Mouse (Mus musculus) MEL (cell line): ENCODE results near the gene Sbk1. TPM values are rescaled to one million over a fixed set of nuclear protein-coding genes. Genes with fewer than 3 reads are reported as not detected.

ENCODE experiments used
- DNase-seq: peaks from one replicate; pipeline ENCODE4 v3.0.0; 2011; ENCODE audit warnings: low read depth, low spot score
- H3K27ac ChIP-seq: 2 replicates; pipeline ENCODE4 v1.5.1; 2012; ENCODE audit warnings: low read depth, mild to moderate bottlenecking, control low read depth, low read length, moderate library complexity; ENCODE audit not compliant: control insufficient read depth
- H3K27me3 ChIP-seq, 2 experiments: fragments of 150-350 bp in 1 of 2; sonication (generic) in 1 of 2; 2 replicates each; pipeline ENCODE4 v1.6.1; 2012; ENCODE audit warnings: low read length in 2 of 2, mild to moderate bottlenecking in 2 of 2, improper control_type of control experiment in 1 of 2, moderate library complexity in 1 of 2; ENCODE audit not compliant: insufficient read depth in 2 of 2, control insufficient read depth in 1 of 2
- H3K36me3 ChIP-seq, 2 experiments: 2 replicates each; pipeline ENCODE4 v1.6.1; 2012 to 2014; ENCODE audit warnings: low read length in 2 of 2, improper control_type of control experiment in 1 of 2, inconsistent platforms in 1 of 2, mild to moderate bottlenecking in 1 of 2; ENCODE audit not compliant: insufficient read depth in 2 of 2, control insufficient read depth in 1 of 2
- H3K4me1 ChIP-seq, 2 experiments: fragments of 150-350 bp in 1 of 2; sonication (generic) in 1 of 2; 2 replicates each; pipeline ENCODE4 v1.6.1; 2012; ENCODE audit warnings: low read length in 2 of 2, improper control_type of control experiment in 1 of 2, mild to moderate bottlenecking in 1 of 2; ENCODE audit not compliant: insufficient read depth in 2 of 2, control insufficient read depth in 1 of 2
- H3K4me3 ChIP-seq, 2 experiments: fragments of 150-350 bp in 1 of 2; sonication (generic) in 1 of 2; 2 replicates each; pipeline ENCODE4 v1.5.1; 2012; ENCODE audit warnings: low read depth in 2 of 2, low read length in 2 of 2, mild to moderate bottlenecking in 2 of 2, moderate library complexity in 2 of 2, control low read depth in 1 of 2, improper control_type of control experiment in 1 of 2; ENCODE audit not compliant: control insufficient read depth in 1 of 2, insufficient read depth in 1 of 2
- H3K79me2 ChIP-seq: 2 replicates; pipeline ENCODE4 v1.6.1; 2012; ENCODE audit warnings: mild to moderate bottlenecking, low read length, moderate library complexity; ENCODE audit not compliant: control insufficient read depth, poor library complexity, insufficient read depth
- H3K9ac ChIP-seq: 2 replicates; pipeline ENCODE4 v1.6.1; 2012; ENCODE audit warnings: low read depth, mild to moderate bottlenecking, control low read depth, low read length, moderate library complexity; ENCODE audit not compliant: control insufficient read depth, poor library complexity, severe bottlenecking
- H3K9me3 ChIP-seq: fragments of 150-350 bp; sonication (generic); replicated peaks from 2 replicates; pipeline ENCODE4 v1.6.1; 2012; ENCODE audit warnings: mild to moderate bottlenecking, low read length, improper control_type of control experiment, moderate library complexity; ENCODE audit not compliant: insufficient read depth
- BHLHE40 ChIP-seq: IDR thresholded peaks from 2 replicates; pipeline ENCODE4 v1.6.1; 2012; ENCODE audit warnings: low read depth, mild to moderate bottlenecking, inconsistent platforms, low read length, improper control_type of control experiment, borderline replicate concordance
- CHD1 ChIP-seq: IDR thresholded peaks from 2 replicates; pipeline ENCODE4 v1.6.1; 2012; ENCODE audit warnings: low read depth, mild to moderate bottlenecking, inconsistent platforms, low read length, improper control_type of control experiment
- CHD2 ChIP-seq: IDR thresholded peaks from 2 replicates; pipeline ENCODE4 v1.6.1; 2011; ENCODE audit warnings: low read length, improper control_type of control experiment
- CTCF ChIP-seq, 3 experiments: IDR thresholded peaks in 2 of 3; conservative IDR thresholded peaks in 1 of 3; 2 replicates each; pipeline ENCODE4 v1.5.1; 2011 to 2012; ENCODE audit warnings: low read length in 3 of 3, low read depth in 2 of 3, mild to moderate bottlenecking in 2 of 3, improper control_type of control experiment in 1 of 3, inconsistent platforms in 1 of 3, mixed read lengths in 1 of 3, moderate library complexity in 1 of 3; ENCODE audit not compliant: control insufficient read depth in 1 of 3, insufficient read depth in 1 of 3, poor library complexity in 1 of 3, severe bottlenecking in 1 of 3
- E2F4 ChIP-seq: IDR thresholded peaks from 2 replicates; pipeline ENCODE4 v1.6.1; 2011; ENCODE audit warnings: low read depth, low read length, improper control_type of control experiment, borderline replicate concordance
- ELF1 ChIP-seq: IDR thresholded peaks from 2 replicates; pipeline ENCODE4 v1.6.1; 2014; ENCODE audit warnings: low read depth, mild to moderate bottlenecking, inconsistent platforms, low read length, improper control_type of control experiment, moderate library complexity
- EP300 ChIP-seq, 2 experiments: IDR thresholded peaks; 2 replicates each; pipeline ENCODE4 v1.6.1; 2011; ENCODE audit warnings: improper control_type of control experiment in 2 of 2, low read length in 2 of 2, low read depth in 1 of 2, mild to moderate bottlenecking in 1 of 2
- ETS1 ChIP-seq: IDR thresholded peaks from 2 replicates; pipeline ENCODE4 v1.6.1; 2012; ENCODE audit warnings: low read depth, mild to moderate bottlenecking, inconsistent platforms, low read length, improper control_type of control experiment, moderate library complexity
- GABPA ChIP-seq: IDR thresholded peaks from 2 replicates; pipeline ENCODE4 v1.6.1; 2012; ENCODE audit warnings: low read depth, mild to moderate bottlenecking, inconsistent platforms, low read length, improper control_type of control experiment, moderate library complexity
- GATA1 ChIP-seq: IDR thresholded peaks from 2 replicates; pipeline ENCODE4 v1.6.1; 2011; ENCODE audit warnings: low read depth, low read length, improper control_type of control experiment
- HCFC1 ChIP-seq: IDR thresholded peaks from 2 replicates; pipeline ENCODE4 v1.6.1; 2012; ENCODE audit warnings: low read depth, mild to moderate bottlenecking, inconsistent platforms, low read length, improper control_type of control experiment, moderate library complexity
- KAT2A ChIP-seq: conservative IDR thresholded peaks from 2 replicates; pipeline ENCODE4 v1.6.1; 2012; ENCODE audit warnings: low read depth, low read length, improper control_type of control experiment, inconsistent platforms
- MAX ChIP-seq: IDR thresholded peaks from 2 replicates; pipeline ENCODE4 v1.6.1; 2011; ENCODE audit warnings: low read length, improper control_type of control experiment
- MAZ ChIP-seq: IDR thresholded peaks from 2 replicates; pipeline ENCODE4 v1.6.1; 2012; ENCODE audit warnings: low read depth, mild to moderate bottlenecking, inconsistent platforms, low read length, improper control_type of control experiment
- MXI1 ChIP-seq: IDR thresholded peaks from 2 replicates; pipeline ENCODE4 v1.6.1; 2011; ENCODE audit warnings: mild to moderate bottlenecking, low read depth, low read length, improper control_type of control experiment
- MYB ChIP-seq: IDR thresholded peaks from 2 replicates; pipeline ENCODE4 v1.6.1; 2011; ENCODE audit warnings: mild to moderate bottlenecking, low read depth, low read length, improper control_type of control experiment
- MYC ChIP-seq: IDR thresholded peaks from 2 replicates; pipeline ENCODE4 v1.6.1; 2011; ENCODE audit warnings: low read depth, mild to moderate bottlenecking, low read length, improper control_type of control experiment, moderate library complexity
- NELFE ChIP-seq: IDR thresholded peaks from 2 replicates; pipeline ENCODE4 v1.6.1; 2011; ENCODE audit warnings: low read depth, low read length, improper control_type of control experiment
- NRF1 ChIP-seq: IDR thresholded peaks from 2 replicates; pipeline ENCODE4 v1.6.1; 2014; ENCODE audit warnings: low read depth, mild to moderate bottlenecking, inconsistent platforms, low read length, improper control_type of control experiment, moderate library complexity; ENCODE audit not compliant: poor library complexity, insufficient read depth, severe bottlenecking
- POLR2A ChIP-seq, 2 experiments: IDR thresholded peaks; 2 replicates each; pipeline ENCODE4 v1.6.1; 2011 to 2012; ENCODE audit warnings: low read length in 2 of 2, mild to moderate bottlenecking in 2 of 2, control low read depth in 1 of 2, improper control_type of control experiment in 1 of 2, low read depth in 1 of 2, moderate library complexity in 1 of 2; ENCODE audit not compliant: control insufficient read depth in 1 of 2, insufficient read depth in 1 of 2, poor library complexity in 1 of 2
- POLR2AphosphoS2 ChIP-seq: IDR thresholded peaks from 2 replicates; pipeline ENCODE4 v1.6.1; 2011; ENCODE audit warnings: low read length, improper control_type of control experiment
- RAD21 ChIP-seq: IDR thresholded peaks from 2 replicates; pipeline ENCODE4 v1.6.1; 2011; ENCODE audit warnings: mild to moderate bottlenecking, low read depth, low read length, improper control_type of control experiment
- RCOR1 ChIP-seq: IDR thresholded peaks from 2 replicates; pipeline ENCODE4 v1.6.1; 2012; ENCODE audit warnings: low read depth, mild to moderate bottlenecking, inconsistent platforms, low read length, improper control_type of control experiment
- SIN3A ChIP-seq: IDR thresholded peaks from 2 replicates; pipeline ENCODE4 v1.6.1; 2012; ENCODE audit warnings: low read length, improper control_type of control experiment, inconsistent platforms
- SMC3 ChIP-seq: IDR thresholded peaks from 2 replicates; pipeline ENCODE4 v1.6.1; 2011; ENCODE audit warnings: low read depth, low read length, improper control_type of control experiment
- TAL1 ChIP-seq: IDR thresholded peaks from 2 replicates; pipeline ENCODE4 v1.6.1; 2012; ENCODE audit warnings: mild to moderate bottlenecking, inconsistent platforms, low read length, moderate library complexity, mixed read lengths
- TBP ChIP-seq: IDR thresholded peaks from 2 replicates; pipeline ENCODE4 v1.8.0; 2011; ENCODE audit warnings: low read depth, low read length, improper control_type of control experiment
- TCF12 ChIP-seq: IDR thresholded peaks from 2 replicates; pipeline ENCODE4 v1.6.1; 2014; ENCODE audit warnings: low read depth, mild to moderate bottlenecking, inconsistent platforms, low read length, improper control_type of control experiment, moderate library complexity
- UBTF ChIP-seq: IDR thresholded peaks from 2 replicates; pipeline ENCODE4 v1.6.1; 2012; ENCODE audit warnings: low read depth, mild to moderate bottlenecking, inconsistent platforms, low read length, improper control_type of control experiment, moderate library complexity, borderline replicate concordance; ENCODE audit not compliant: insufficient read depth
- USF1 ChIP-seq: IDR thresholded peaks from 2 replicates; pipeline ENCODE4 v1.6.1; 2014; ENCODE audit warnings: low read depth, mild to moderate bottlenecking, inconsistent platforms, low read length, improper control_type of control experiment, moderate library complexity
- ZC3H11A ChIP-seq: IDR thresholded peaks from 2 replicates; pipeline ENCODE4 v1.6.1; 2012; ENCODE audit warnings: low read depth, mild to moderate bottlenecking, inconsistent platforms, low read length, improper control_type of control experiment
- ZKSCAN1 ChIP-seq: IDR thresholded peaks from 2 replicates; pipeline ENCODE4 v1.6.1; 2012; ENCODE audit warnings: low read depth, mild to moderate bottlenecking, inconsistent platforms, low read length, improper control_type of control experiment, moderate library complexity
- polyA plus RNA-seq, 2 experiments: library from polyadenylated mRNA; stranded (reverse) in 1 of 2; unstranded in 1 of 2; fragments of >175 nt in 1 of 2; fragments of >200 nt in 1 of 2; gene quantifications; 2 replicates each; pipeline versions ENCODE4 v1.2.1 to v1.2.4; 2012; ENCODE audit warnings: low replicate concordance in 2 of 2, low read depth in 1 of 2; ENCODE audit not compliant: insufficient read length in 2 of 2, insufficient read depth in 1 of 2, missing spikeins in 1 of 2
- total RNA-seq: library from RNA; depleted of rRNA; stranded (reverse); fragments of 300-350 nt; gene quantifications from 2 replicates; pipeline ENCODE4 v1.2.3, GENCODE M21; 2012

The Sbk1 gene
- total and polyA plus RNA-seq, 3 experiments: 3.9 to 5.4 TPM; not detected in 1

DNA sequence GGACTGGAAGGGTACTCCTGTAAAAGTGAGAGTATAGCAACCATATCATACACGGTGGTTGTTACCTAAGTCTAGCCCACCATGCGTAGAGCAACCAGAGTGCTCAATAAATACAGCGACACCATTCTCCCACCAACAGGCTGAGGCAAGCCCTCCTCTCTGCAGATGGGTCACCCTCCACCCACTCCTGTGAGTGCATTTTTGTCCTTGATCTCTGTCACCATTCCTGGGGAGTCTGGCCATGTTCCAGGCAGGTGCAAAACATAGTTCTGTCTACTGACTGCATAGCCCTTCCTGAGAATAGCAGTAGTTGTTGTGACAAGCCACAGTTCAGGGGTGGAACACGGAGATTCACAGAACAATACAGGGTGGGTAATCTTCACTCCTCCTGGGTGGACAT lies 12.0 kb downstream of the Sbk1 start:
- peak overlapping the region; percentile 89 for H3K27ac ChIP-seq
- no peak for DNase-seq
- no peaks in the 10 kb centered on the region for H3K27me3 ChIP-seq
- H3K36me3 ChIP-seq: peaks cover 0 to 28% of the 10 kb centered on the region in 2 experiments; a peak in 2 of 4 replicates
- TF ChIP-seq TBP (no peak), GATA1 (no peak), MYB (no peak), NRF1 (no peak), CHD2 (no peak), TCF12 (no peak), POLR2AphosphoS2 (no peak), SMC3 (no peak), MYC (no peak), CHD1 (no peak), GABPA (no peak), ZC3H11A (no peak), SIN3A (no peak), NELFE (no peak), MAZ (no peak), ELF1 (no peak), ETS1 (no peak), CTCF (IDR thresholded peaks at IDR 0.05 in 2 of 3, conservative IDR thresholded peaks at IDR 0.05 in 1 of 3; ENCODE audit: control insufficient read depth in 1 of 3, insufficient read depth in 1 of 3, low read depth in 2 of 3, low read length in 3 of 3, poor library complexity in 1 of 3, severe bottlenecking in 1 of 3) (no peak), BHLHE40 (no peak)
- peaks cover 18 to 50% of the 10 kb centered on the region in 2 experiments for H3K4me1 ChIP-seq
- H3K79me2 ChIP-seq: no peaks in the 10 kb centered on the region
- peak overlapping the region; percentile 26; the same call in 1 of the 2 replicates for H3K9ac ChIP-seq
- no peaks in the 10 kb centered on the region for H3K9me3 ChIP-seq
- H3K4me3 ChIP-seq: no peak overlapping the region

GRCm38 (mm10) chr7:126284865-126285264 lies 12.4 kb downstream of the Sbk1 start:
- Histone ChIP-seq H3K27ac (peak overlapping the region; percentile 89), H3K9me3 (no peaks in the 10 kb centered on the region), H3K4me3 (peak overlapping the region; percentile 25 to 52)
- peak; percentile 83 for TF ChIP-seq CHD2
- TF ChIP-seq CHD1: no peak
- TF ChIP-seq E2F4: no peak
- TF ChIP-seq MXI1: peak; percentile 93
- TF ChIP-seq MYB: 0 out of 2 replicates have a peak, but pooled peaks have one; percentile 53
- peak; percentile 81 to 89 for TF ChIP-seq EP300 (IDR thresholded peaks at IDR 0.05; ENCODE audit: low read depth in 1 of 2, low read length in 2 of 2)
- TF ChIP-seq CTCF (IDR thresholded peaks at IDR 0.05 in 2 of 3, conservative IDR thresholded peaks at IDR 0.05 in 1 of 3; ENCODE audit: control insufficient read depth in 1 of 3, insufficient read depth in 1 of 3, low read depth in 2 of 3, low read length in 3 of 3, poor library complexity in 1 of 3, severe bottlenecking in 1 of 3): no peak
- no peak for TF ChIP-seq UBTF
- peak; percentile 64 for TF ChIP-seq HCFC1
- peak; percentile 87 for TF ChIP-seq GATA1
- no peak for TF ChIP-seq ZKSCAN1
- peak; percentile 95 for TF ChIP-seq MAX
- no peak for TF ChIP-seq RAD21
- TF ChIP-seq GABPA: no peak
- no peak; a peak in 1 of 4 replicates for TF ChIP-seq POLR2A (IDR thresholded peaks at IDR 0.05; ENCODE audit: control insufficient read depth in 1 of 2, insufficient read depth in 1 of 2, low read depth in 1 of 2, low read length in 2 of 2, poor library complexity in 1 of 2)
- no peak for TF ChIP-seq ZC3H11A
- peak; percentile 79 for TF ChIP-seq USF1
- peak; percentile 56 for TF ChIP-seq TAL1
- TF ChIP-seq KAT2A: no peak
- TF ChIP-seq NELFE: no peak
- peak; percentile 80 for TF ChIP-seq RCOR1
- TF ChIP-seq MYC: peak; percentile 99

More at GRCm38 (mm10) chr7:126284865-126285264, 12.4 kb downstream of the Sbk1 start:
- H3K27me3 ChIP-seq: no peaks in the 10 kb centered on the region
- peak; percentile 94 for DNase-seq
- no peaks in the 10 kb centered on the region for H3K79me2 ChIP-seq
- H3K9ac ChIP-seq: peak overlapping the region; percentile 29
- peaks cover 0 to 28% of the 10 kb centered on the region in 2 experiments; a peak in 2 of 4 replicates for H3K36me3 ChIP-seq
- H3K4me1 ChIP-seq: peaks cover 18 to 50% of the 10 kb centered on the region in 2 experiments
